Mouse (Mus musculus): ENCODE results near the gene Rnf7.

The Rnf7 gene

DNA sequence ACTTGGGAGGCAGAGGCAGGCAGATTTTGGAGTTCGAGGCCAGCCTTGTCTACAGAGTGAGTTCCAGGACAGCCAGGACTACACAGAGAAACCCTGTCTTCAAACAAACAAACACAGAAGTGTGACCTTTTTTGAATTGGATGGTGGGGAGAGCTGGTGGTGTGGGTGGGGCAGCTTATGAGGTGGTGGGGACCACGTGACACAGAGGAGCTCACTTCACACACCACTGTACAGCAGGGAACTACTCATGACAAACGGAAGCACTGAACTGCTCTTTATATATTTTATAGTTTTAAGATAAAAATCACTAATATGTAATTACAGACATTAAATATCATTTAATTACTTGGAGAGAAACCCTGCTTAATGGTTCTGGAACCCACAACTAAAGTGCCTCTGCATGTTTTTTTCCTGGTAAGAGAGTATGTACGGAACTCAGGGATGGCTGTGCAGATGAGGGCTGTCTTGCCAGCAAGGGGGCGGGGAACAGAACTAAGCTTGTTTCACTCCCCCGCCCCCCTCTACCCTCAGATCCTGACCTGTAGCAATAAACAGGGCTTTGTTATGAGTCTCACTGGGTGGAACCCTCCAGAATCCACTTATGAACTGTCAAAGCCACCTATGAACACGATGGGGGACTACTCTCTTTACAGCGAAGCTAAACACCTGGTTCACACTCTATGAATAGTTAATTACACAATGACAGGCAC lies 8.8 kb downstream of the Rnf7 start:
- no peak for DNase-seq

DNA sequence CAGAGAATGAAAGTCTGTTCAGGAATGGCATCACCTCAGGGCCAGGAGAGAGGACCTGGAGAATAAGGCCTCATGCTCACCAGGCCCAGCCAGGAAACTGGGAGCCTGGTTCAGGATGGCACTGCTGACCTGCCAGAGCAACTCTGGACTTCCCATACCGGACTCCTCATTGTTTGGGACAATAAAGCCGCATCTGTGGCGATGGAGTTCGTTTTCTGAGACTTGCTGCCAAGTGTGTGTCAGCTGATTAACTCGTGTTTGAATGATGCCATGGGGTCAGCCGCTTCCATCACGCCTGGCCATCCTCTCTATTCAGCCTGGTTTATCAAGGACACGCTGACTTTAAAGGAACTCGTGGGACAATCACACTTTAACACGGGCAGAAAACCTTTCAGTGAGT lies 14.8 kb downstream of the Rnf7 start:
- DNase-seq = no peak

DNA sequence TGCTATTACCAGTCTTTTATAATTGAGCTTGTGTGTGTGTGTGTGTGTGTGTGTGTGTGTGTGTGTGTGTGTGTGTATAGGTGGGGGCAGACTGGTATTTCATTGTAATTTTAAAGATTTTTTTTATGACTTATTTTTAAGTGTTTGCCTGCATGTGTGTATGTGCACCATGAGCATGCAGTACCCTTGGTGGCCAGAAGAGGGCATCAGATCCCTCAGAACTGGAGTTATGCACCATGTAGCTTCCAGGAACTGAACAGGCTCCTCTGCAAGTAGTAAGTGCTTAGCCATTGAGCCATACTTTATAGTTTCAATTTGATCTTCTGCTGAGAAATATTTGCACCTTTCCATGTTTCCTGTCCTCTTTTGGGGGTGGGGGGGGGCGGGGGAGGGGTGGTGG lies 16.9 kb downstream of the Rnf7 start:
- DNase-seq = no peak

DNA sequence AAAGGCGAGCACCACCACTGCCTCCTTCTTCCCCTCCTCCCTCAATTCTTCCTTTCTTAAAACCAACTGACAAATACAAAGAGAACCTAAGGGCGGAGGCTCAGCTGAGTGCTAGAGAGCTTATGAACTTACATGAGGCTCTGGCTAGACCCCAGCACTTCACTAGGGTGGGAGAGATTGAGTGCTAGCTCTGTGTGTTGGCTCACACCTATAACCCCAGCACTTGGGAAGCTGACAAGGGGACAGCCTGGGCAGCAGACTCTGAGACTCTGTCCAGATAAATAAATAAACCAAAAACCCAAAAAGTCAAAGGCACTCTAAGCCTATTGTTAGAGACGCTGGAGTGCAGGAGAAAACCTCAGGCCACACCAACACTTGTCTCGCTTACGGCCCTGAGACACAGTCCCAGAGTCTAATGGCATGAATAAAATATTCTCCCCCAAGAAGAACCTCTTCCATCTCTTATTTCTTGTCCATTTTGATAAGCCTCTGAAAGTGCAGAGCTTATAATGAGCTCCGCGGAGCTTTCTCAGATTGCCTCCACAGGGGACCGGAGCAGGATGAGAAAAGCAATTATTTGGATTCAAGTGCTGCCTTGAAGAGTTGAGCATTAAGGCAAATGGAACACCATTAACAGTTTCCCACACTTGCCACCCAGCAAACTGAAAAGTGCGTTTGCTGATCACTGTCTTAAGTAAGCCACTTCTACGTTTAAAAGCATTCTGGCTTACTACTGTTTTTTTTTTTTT lies 18.2 kb downstream of the Rnf7 start:
- DNase-seq = no peak

DNA sequence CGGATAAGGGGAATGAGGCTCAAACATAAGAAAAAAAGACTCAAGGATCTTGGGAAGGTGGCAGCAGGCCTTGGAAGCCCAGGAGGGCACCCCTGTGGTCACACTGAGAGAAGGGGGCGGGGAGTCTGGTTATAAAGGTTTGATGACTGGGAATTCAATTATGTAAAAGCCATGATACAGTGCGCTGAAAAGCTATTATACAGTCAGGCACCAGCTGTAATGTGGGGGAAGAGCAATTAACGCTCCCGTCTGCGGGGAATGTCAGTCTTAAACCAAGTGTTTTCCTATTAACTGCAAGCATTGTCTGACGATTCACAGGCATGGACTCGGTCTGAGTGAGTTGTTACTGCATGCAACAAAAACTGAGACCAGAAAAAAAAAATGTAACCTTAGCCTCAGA lies 22.9 kb downstream of the Rnf7 start:
- DNase-seq = no peak

DNA sequence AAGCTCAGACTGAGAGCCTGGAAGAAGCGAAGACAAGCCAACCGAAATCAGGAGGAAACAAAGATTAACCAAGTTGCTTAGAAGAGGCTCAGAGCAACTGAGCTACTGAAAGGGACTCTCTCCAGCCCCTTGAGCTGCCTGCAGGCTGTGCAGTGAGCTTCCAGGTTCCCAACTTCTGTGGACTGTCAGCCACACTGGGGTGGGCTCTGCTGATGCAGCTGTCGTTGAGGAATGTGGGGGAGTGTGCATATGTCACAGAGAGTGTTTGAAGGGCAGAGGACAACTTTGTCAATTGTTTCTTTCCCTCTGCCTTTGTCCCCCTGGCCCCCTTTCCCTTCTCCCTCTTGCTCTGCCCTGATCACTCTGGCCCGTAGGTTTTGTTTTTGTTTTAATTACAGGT lies 25.5 kb downstream of the Rnf7 start:
- no peak for DNase-seq

DNA sequence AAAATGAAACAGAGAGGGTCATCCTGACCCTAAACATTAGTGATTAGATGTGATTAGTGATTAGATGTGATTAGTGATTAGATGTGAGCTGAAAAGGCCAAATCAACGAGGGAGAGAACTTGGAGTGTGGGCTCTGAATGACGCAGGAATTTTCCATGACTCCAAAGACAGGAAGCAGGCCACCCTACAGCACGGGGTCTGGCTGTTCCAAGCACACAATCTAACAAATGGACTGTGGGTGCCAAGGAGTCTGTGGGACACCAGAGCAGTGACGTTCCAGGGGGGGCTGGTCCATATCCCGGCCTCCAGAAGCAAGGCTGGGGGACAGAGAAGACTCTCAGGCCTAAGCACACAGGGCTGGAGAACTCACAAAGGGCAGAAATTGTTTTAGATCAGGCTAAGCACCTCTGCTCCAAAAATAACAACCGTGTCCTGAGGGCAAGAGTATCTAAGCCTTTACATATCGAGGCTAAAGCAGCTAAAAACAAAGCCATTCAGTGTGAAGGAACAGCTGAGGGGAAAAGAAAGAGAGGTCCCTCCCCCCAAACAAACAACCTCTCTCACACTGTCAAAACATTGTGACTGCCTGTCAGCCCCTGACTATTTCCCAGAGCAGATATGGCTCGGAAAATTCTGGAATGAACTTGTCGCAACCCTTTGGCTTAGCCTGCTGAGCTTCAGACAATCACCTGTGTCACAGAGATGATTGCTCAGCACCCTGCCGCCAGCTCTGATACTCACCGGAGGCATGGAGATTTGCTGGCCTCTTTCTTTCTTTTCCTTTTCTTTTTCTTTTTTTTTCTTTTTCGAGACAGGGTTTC lies 27.4 kb downstream of the Rnf7 start:
- peak; percentile 22 for DNase-seq

DNA sequence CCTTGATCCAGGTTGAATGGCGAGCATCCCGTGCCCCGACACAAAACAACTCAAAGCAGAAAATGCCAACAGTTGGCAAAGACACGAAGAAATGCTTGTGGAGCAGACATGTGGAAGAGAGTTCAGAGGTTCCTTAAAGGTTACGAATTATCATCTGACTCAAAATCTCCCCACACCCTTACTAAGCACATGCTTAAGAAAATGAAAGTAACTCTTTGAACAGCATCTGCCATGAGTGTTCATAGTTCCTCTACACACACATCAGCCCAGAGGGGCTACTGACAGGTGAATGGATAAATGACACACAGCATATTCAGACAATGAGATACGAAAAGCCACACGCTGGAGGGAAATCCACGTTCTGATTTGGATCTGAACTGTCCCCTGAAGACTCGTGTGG lies 29.0 kb downstream of the Rnf7 start:
- no peak for DNase-seq

DNA sequence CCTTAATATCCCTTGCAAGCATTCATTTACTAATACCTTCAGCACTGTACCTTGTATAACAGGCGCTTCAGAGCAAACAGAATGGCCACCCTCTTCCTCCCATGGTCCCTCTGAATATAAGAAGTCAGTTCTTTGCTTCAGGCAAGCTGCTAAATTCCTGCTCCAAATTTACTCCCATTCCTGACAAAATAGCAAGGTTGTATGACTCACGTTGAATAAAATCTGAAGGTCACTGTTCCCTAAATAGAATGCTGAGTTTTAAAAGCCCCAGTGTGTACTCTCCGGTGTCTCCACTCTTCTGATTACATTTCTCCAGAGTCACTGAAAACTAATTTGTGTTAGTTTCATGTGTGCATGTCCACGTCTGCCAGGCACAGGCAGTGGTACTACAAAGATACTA lies 33.1 kb downstream of the Rnf7 start:
- DNase-seq = no peak

DNA sequence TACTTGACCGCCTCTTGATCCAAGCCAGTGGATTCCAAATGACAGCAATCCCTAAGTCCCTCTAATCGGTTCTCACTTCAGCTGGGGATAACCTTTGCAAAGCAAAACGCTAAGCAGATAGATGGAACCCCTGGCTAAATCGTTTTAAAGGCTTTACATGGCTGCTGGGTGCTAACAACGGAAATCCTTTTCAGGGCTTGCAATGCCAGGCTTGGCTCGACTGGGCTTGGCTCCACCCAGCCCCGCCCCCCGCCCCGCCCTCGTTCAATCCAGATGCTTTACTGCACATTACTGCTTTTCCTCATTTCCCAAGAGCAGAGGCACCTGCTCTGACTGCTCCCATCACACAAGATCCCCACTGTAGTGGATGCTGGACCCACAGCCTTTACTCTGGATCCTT lies 36.4 kb downstream of the Rnf7 start:
- DNase-seq = no peak

DNA sequence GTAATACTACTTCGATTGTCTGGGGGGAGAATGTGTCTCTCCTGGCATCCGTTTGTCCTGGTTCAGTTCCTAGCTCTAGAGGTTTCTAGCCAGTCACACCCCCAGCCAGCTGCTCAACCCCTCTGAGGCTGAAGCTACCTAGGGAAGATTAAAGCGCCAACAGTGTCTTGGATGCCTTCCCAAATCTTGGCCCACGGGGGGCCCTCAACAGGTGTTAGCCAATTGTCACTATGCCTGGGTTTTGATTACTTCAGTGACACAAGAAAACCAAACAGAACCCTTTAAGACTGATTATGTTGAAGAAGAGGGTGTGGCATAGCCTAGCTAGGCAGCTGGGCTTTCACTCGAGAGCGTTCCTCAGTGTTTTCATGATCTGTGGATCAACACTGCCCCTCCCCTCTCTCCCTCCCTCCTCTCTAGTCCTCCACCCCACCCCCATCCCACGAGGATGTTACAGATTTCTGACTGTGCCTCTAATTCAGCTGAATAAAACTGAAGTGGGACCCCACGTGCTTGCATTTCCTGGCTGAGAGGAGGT lies 40.1 kb downstream of the Rnf7 start:
- peak; percentile 17 for DNase-seq

DNA sequence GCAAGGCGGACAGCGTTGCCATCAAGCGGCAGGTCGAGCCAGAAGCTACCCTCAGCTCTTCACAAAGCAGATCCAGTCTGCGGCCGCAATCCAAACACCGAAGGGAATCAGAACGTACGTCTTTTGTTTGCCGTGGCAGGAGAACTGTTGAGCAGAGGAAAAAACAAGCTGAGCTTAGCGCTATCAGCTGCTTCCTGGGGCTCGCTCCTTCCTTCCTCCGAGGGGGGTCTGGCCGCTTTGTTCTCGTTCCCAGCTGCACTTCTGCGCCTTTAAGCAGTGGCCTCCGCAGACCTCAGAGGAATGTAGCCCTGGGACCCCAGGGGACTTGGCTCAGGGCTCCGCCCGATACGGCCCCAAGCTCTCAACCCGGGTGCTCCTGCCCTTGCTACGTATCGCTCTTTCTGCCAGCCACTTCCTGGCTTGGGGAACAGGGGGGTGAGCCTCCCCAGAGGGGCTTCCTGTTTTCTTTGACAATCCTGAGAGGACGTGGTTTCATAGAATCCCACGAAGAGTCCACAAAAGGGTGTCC lies 40.6 kb downstream of the Rnf7 start:
- peak; percentile 49 for DNase-seq

DNA sequence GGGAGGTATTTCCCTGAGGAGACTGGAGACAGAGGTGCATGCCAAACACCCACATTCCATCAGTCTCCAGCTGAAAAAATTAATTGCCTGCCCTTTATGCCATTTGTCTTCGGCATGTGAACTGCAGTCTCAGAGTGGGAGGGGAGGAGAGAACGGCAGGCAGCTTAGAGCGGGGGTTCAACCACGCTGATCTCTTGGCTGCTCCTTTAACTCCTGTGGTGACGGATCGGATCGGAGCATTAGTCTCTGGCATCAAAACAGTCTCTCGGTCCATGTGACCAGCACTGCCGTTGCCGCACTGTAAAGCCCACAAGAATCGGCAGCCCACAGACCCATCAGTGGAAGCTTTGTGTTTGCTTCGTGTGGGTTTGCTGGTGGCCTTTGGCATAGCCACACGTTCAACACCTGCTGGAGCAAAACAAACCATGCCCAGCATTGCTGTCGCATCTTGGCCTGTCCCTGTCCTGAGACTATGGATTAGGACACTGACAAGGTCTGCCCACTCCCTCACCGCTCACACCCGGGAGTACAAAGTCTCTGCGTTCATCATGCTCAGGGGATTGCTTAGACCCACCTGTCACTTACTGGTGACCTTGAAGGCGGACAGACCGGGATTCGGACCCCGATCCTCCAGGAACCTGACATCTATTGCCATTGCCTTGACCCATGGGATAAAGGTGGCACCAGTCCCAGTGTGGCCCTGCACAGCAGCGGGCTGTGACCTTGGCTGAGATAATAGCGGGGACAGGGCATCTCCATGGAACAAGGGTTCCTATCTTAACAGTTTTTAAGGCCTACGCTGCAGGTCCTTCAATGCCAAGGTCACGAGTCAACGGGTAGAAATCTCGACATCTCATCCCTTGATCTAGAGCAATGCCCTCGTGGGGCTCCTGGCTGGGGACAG lies 41.3 kb downstream of the Rnf7 start:
- DNase-seq = peak; percentile 23

DNA sequence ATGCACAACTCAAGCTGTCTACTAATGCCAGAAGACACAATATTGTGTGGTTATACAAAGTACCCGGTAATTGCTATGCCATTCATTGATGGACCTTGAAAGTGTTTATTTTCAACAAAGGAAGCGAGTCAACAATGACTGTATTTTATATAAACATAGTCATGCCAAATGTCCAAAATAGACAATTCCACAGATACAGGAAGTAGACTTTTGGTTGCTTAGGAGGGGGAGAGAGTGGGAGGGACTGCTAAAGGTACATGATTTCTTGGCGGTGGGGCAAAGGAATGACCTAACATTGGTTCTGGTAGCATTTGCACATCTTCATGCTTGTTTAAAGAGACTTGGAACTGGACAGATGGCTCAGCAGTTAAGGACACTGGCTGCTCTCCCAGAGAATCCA lies 45.9 kb downstream of the Rnf7 start:
- no peak for DNase-seq

DNA sequence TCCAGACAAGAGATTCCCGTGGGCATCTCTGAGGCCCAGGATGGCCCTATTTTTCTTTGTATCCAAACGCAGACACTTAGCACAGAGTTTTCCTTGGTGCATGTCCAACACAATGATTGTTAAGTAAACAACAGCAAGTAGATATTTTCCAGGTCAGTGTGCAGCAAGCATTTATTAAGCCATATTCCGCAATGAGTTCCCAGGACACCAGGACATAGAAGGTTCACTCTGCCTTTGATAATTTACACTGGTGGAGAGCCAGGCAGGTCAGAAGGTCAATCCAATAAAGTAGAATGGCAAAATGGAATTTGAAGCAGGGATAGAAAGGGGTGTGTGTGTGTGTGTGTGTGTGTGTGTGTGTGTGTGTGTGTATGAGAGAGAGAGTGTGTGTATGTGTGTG lies 47.4 kb downstream of the Rnf7 start:
- peak; percentile 41 for DNase-seq

DNA sequence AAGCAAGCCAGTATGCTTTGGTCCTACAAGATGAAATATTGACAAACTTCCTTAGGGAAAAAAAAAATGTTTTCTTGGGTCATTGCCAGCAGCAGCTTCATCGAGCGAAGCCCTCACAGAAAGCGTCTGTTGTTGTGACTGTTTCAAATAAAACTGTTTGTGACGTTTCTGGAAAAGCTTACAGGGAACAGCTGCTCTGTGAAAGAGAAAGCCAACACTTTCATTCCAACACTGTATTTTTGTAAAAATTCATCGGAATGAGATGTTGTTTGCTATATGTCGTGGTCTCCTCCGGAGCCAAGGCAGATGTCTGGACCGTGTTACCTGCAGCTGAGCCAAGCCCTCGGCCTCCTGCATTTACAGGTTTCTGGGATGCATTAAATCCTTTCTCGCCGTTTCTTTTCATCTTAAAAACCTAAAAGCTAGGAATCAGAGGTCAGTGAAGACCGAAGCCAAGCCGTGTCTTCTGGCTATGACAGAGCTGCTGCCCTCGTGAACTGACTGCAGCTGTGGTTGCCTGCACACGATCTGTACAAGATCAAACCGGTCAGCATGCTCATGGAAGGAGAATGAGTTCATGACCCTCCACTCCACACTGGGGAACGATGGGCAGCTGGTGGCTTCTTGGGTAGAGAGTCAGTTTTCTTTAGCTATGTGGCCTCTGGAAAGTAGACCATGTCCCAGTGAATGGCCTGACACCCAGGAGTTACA lies 50.0 kb downstream of the Rnf7 start:
- peak; percentile 61 for DNase-seq

DNA sequence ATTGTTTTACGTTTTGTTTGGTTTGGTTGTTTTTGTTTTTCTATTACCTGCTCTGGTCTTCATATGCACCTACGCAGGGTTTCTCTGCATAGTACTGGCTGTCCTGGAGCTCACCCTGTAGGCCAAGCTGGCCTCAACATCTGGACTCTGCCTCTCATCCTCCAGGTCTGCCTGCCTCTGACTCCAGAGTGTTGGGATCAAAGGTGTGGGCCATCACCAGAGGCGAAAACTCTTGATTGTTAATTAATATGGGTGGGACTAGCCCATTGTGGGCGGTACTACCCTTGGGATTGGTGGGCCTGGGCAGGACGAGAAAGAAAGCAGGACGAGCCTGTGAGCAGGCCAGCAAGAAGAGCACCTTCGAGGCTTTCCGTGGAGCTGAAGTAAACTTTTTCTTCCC lies 54.4 kb downstream of the Rnf7 start:
- DNase-seq = peak; percentile 91
